Mouse (Mus musculus) gastrocnemius, postnatal 36 days (tissue): ENCODE measurements around the gene Crat. TPM values are rescaled to one million over a fixed set of nuclear protein-coding genes. Genes with fewer than 3 reads are reported as not detected.

Experiments used
- DNase-seq, 2 experiments: peaks; one replicate each; pipeline ENCODE4 v3.0.0; 2022
- intact Hi-C: fragments of 180-260 bp; cut with DNase I; formaldehyde crosslinking; loops from one replicate; pipeline ENCODE4 v1.15.1; 2025
- microRNA-seq, 2 experiments: library from miRNA; unstranded; fragments of <30 nt; microRNA quantifications; one replicate each; pipeline ENCODE4 v1.2.0; 2021
- total RNA-seq, 2 experiments: library from RNA; stranded (reverse); gene quantifications; 2 replicates each; pipeline ENCODE4 v1.2.3; 2021

Crat gene
- total RNA-seq, 2 experiments from 2014 or later: 356 to 381 TPM

GRCm38 (mm10) chr2:30351149-30351548, 64.5 kb downstream of the Crat start:
- intact Hi-C loops: no loop called here
- no peak for DNase-seq

Small RNA genes within 50 kb of the gene (microRNA-seq; reads per million reads assigned to microRNA genes)
- 0 reads per million in 2 experiments for gene Gm47292

Other genes with a start within 250 kb of the Crat start
- gene Endog, start 244.3 kb downstream of the Crat start, total RNA-seq: 10 to 100 TPM; 51.4 to 54.6 TPM
- 1 to 10 TPM; 4.5 to 4.8 TPM for gene Spout1, start 237.4 kb downstream of the Crat start, total RNA-seq
- 10 to 100 TPM; 26.8 to 29.5 TPM for gene Kyat1, start 210.0 kb downstream of the Crat start, total RNA-seq
- 10 to 100 TPM; 18.5 to 19.8 TPM for gene Lrrc8a, start 178.1 kb downstream of the Crat start, total RNA-seq
- gene Gm28035, start 175.2 kb downstream of the Crat start, total RNA-seq: 1 to 10 TPM in 1 of 2 experiments, under 1 TPM in 1; 0.99 to 2.0 TPM
- gene Phyhd1, start 149.6 kb downstream of the Crat start, total RNA-seq: 10 to 100 TPM; 18.6 to 20.1 TPM
- gene Gm28038, start 134.8 kb downstream of the Crat start, total RNA-seq: not detected
- 10 to 100 TPM; 20.9 to 21.2 TPM for gene Dolk, start 129.5 kb downstream of the Crat start, total RNA-seq
- gene Nup188, start 129.4 kb downstream of the Crat start, total RNA-seq: 1 to 10 TPM; 6.9 to 9.1 TPM
- gene Sh3glb2, start 56.5 kb downstream of the Crat start, total RNA-seq: 10 to 100 TPM; 16.3 to 17.6 TPM
- 10 to 100 TPM; 15.5 to 19.6 TPM for gene Miga2, start 51.6 kb downstream of the Crat start, total RNA-seq
- gene Dolpp1, start 23.6 kb downstream of the Crat start, total RNA-seq: 1 to 10 TPM; 5.5 to 6.7 TPM
- gene Ptpa, start 226 bp upstream of the Crat start, total RNA-seq: 10 to 100 TPM; 55.1 to 58.9 TPM
- gene Ier5l, start 58.4 kb upstream of the Crat start, total RNA-seq: 1 to 10 TPM; 1.7 TPM
- gene Cstad, start 179.2 kb upstream of the Crat start, total RNA-seq: 1 to 10 TPM; 2.5 to 3.4 TPM